Mouse (Mus musculus): ENCODE results near the gene Lin37. TPM values are rescaled to one million over a fixed set of nuclear protein-coding genes. Genes with fewer than 3 reads are reported as not detected.

The Lin37 gene
- polyA plus RNA-seq, 1 experiment: 36.5 TPM

Other genes starting within 250 kb of the Lin37 start
- gene Syne4, start 245.0 kb downstream of the Lin37 start, polyA plus RNA-seq (2012; rRNA removed): 5.4 and 9.1 TPM in 2 replicates
- 0.57 and 0.72 TPM in 2 replicates for gene E130208F15Rik, start 238.1 kb downstream of the Lin37 start, polyA plus RNA-seq (2012; rRNA removed)
- gene Sdhaf1, start 235.9 kb downstream of the Lin37 start, polyA plus RNA-seq (2012; rRNA removed): 12.8 and 15.4 TPM in 2 replicates
- gene Lrfn3, start 197.1 kb downstream of the Lin37 start, polyA plus RNA-seq (2012; rRNA removed): 7.9 and 11.9 TPM in 2 replicates
- 85.1 and 117 TPM in 2 replicates for gene Tyrobp, start 146.1 kb downstream of the Lin37 start, polyA plus RNA-seq (2012; rRNA removed)
- gene Hcst, start 140.0 kb downstream of the Lin37 start, polyA plus RNA-seq (2012; rRNA removed): 3.3 and 3.8 TPM in 2 replicates
- gene Nfkbid, start 138.1 kb downstream of the Lin37 start, polyA plus RNA-seq (2012; rRNA removed): 1.8 and 2.0 TPM in 2 replicates
- 4.2 and 4.5 TPM in 2 replicates for gene Aplp1, start 114.3 kb downstream of the Lin37 start, polyA plus RNA-seq (2012; rRNA removed)
- gene Kirrel2, start 102.1 kb downstream of the Lin37 start, polyA plus RNA-seq (2012; rRNA removed): not detected in 2 replicates
- not detected in 2 replicates for gene Nphs1, start 101.5 kb downstream of the Lin37 start, polyA plus RNA-seq (2012; rRNA removed)
- gene Prodh2, start 66.2 kb downstream of the Lin37 start, polyA plus RNA-seq (2012; rRNA removed): not detected in 2 replicates
- gene Arhgap33, start 24.8 kb downstream of the Lin37 start, polyA plus RNA-seq (2012; rRNA removed): 6.9 and 7.7 TPM in 2 replicates
- 342 and 444 TPM in 2 replicates for gene Hspb6, start 7.7 kb downstream of the Lin37 start, polyA plus RNA-seq (2012; rRNA removed)
- 11.0 and 12.0 TPM in 2 replicates for gene Proser3, start 7.5 kb downstream of the Lin37 start, polyA plus RNA-seq (2012; rRNA removed)
- 69.1 and 74.1 TPM in 2 replicates for gene U2af1l4, start 3.5 kb upstream of the Lin37 start, polyA plus RNA-seq (2012; rRNA removed)
- 2.8 and 5.1 TPM in 2 replicates for gene Gm49396, start 3.5 kb upstream of the Lin37 start, polyA plus RNA-seq (2012; rRNA removed)
- 151 and 174 TPM in 2 replicates for gene Psenen, start 3.8 kb upstream of the Lin37 start, polyA plus RNA-seq (2012; rRNA removed)
- gene Igflr1, start 5.6 kb upstream of the Lin37 start, polyA plus RNA-seq (2012; rRNA removed): 3.6 and 4.9 TPM in 2 replicates
- 38.3 and 40.2 TPM in 2 replicates for gene Kmt2b, start 28.9 kb upstream of the Lin37 start, polyA plus RNA-seq (2012; rRNA removed)
- gene Zbtb32, start 39.1 kb upstream of the Lin37 start, polyA plus RNA-seq (2012; rRNA removed): 1.8 and 2.4 TPM in 2 replicates
- gene Upk1a, start 53.0 kb upstream of the Lin37 start, polyA plus RNA-seq (2012; rRNA removed): 2,098 and 2,832 TPM in 2 replicates
- gene Cox6b1, start 66.3 kb upstream of the Lin37 start, polyA plus RNA-seq (2012; rRNA removed): 703 and 875 TPM in 2 replicates
- not detected in 2 replicates for gene Etv2, start 76.0 kb upstream of the Lin37 start, polyA plus RNA-seq (2012; rRNA removed)
- gene Rbm42, start 90.5 kb upstream of the Lin37 start, polyA plus RNA-seq (2012; rRNA removed): 58.5 and 64.1 TPM in 2 replicates
- 9.4 and 13.2 TPM in 2 replicates for gene Haus5, start 105.2 kb upstream of the Lin37 start, polyA plus RNA-seq (2012; rRNA removed)
- not detected in 2 replicates for gene Pmis2, start 111.8 kb upstream of the Lin37 start, polyA plus RNA-seq (2012; rRNA removed)
- gene 2200002J24Rik, start 139.1 kb upstream of the Lin37 start, polyA plus RNA-seq (2012; rRNA removed): not detected in 2 replicates
- 0.03 TPM in 1 of 2 replicates, not detected in the other for gene Atp4a, start 152.4 kb upstream of the Lin37 start, polyA plus RNA-seq (2012; rRNA removed)
- 97.6 and 129 TPM in 2 replicates for gene Tmem147, start 169.7 kb upstream of the Lin37 start, polyA plus RNA-seq (2012; rRNA removed)
- not detected in 2 replicates for gene Gapdhs, start 183.8 kb upstream of the Lin37 start, polyA plus RNA-seq (2012; rRNA removed)
- gene Sbsn, start 191.6 kb upstream of the Lin37 start, polyA plus RNA-seq (2012; rRNA removed): 17.9 and 21.2 TPM in 2 replicates
- gene Dmkn, start 203.9 kb upstream of the Lin37 start, polyA plus RNA-seq (2012; rRNA removed): 9.8 and 16.2 TPM in 2 replicates
- 29.5 and 47.2 TPM in 2 replicates for gene Krtdap, start 228.1 kb upstream of the Lin37 start, polyA plus RNA-seq (2012; rRNA removed)